Mouse (Mus musculus) cortical plate, adult 2 months (tissue): ENCODE data around the gene Sema6d.

Experiments
- CTCF ChIP-seq: fragments of 200-500 bp; IDR thresholded peaks from 2 replicates; pipeline ENCODE4 v1.5.1; 2011; ENCODE audit warnings: mild to moderate bottlenecking, control low read depth, low read length; ENCODE audit not compliant: insufficient read depth; ENCODE audit errors: extremely low read depth
- POLR2A ChIP-seq: fragments of 200-500 bp; IDR thresholded peaks from 2 replicates; pipeline ENCODE4 v1.6.1; 2011; ENCODE audit warnings: mild to moderate bottlenecking, low read length, control low read depth; ENCODE audit not compliant: insufficient read depth; ENCODE audit errors: extremely low read depth

GRCm38 (mm10) chr2:124244543-124245245, 154.9 kb downstream of the Sema6d start:
- TF ChIP-seq CTCF (no peak), POLR2A (no peak)
